Mouse (Mus musculus): ENCODE results near the gene Erich4. TPM values are rescaled to one million over a fixed set of nuclear protein-coding genes. Genes with fewer than 3 reads are reported as not detected.

Erich4 gene
- polyA plus RNA-seq, 1 experiment = not detected

- no peaks in the 10 kb centered on the region for H3K27me3 ChIP-seq (ENCODE audit: control insufficient read depth, insufficient read depth, low read length, poor library complexity, severe bottlenecking)
- no peaks in the 10 kb centered on the region for H3K9me3 ChIP-seq (replicated peaks; ENCODE audit: control insufficient read depth, insufficient read depth, low read length, poor library complexity, severe bottlenecking)
- H3K4me1 ChIP-seq (ENCODE audit: control insufficient read depth, insufficient read depth, low read length) = no peaks in the 10 kb centered on the region
- peaks cover 8% of the 10 kb centered on the region; the same call in 1 of the 2 replicates for H3K36me3 ChIP-seq (ENCODE audit: control insufficient read depth, insufficient read depth, low read length, poor library complexity, severe bottlenecking)
- peak overlapping the region; percentile 80 for H3K9ac ChIP-seq (ENCODE audit: low read depth, poor library complexity, severe bottlenecking)
- no peak overlapping the region for H3K4me3 ChIP-seq (ENCODE audit: low read depth, low read length)
- H3K27ac ChIP-seq (ENCODE audit: insufficient read depth, low read length) = no peak overlapping the region
- no peak for TF ChIP-seq EP300 (IDR thresholded peaks at IDR 0.05; ENCODE audit: insufficient read depth, low read depth, low read length)
- TF ChIP-seq CTCF (IDR thresholded peaks at IDR 0.05; ENCODE audit: low read depth, low read length) = no peak
- no peak for TF ChIP-seq POLR2A (IDR thresholded peaks at IDR 0.05; ENCODE audit: insufficient read depth, low read length)
Observed at GRCm38 (mm10) chr7:25620101-25620500, 4.4 kb upstream of the Erich4 start.

DNA sequence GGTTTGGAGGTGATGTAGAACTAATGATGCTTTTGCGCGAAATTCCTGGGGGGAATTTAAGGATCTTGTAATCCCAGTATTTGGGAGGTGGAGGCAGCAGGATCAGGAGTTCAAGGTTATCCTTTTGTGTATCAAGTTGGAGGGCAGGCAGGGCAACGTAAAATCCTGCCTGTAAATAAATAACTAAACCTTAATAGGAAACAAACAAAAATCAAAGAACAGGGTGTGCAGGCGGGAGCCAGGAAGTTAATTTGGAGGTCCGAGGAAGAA lies 4.0 kb upstream of the Erich4 start:
- H3K9me3 ChIP-seq (replicated peaks; ENCODE audit: control insufficient read depth, insufficient read depth, low read length, poor library complexity, severe bottlenecking) = no peaks in the 10 kb centered on the region
- H3K4me1 ChIP-seq (ENCODE audit: control insufficient read depth, insufficient read depth, low read length) = no peaks in the 10 kb centered on the region
- peak overlapping the region; percentile 80 for H3K9ac ChIP-seq (ENCODE audit: low read depth, poor library complexity, severe bottlenecking)
- peak overlapping the region; percentile 82 for H3K4me3 ChIP-seq (ENCODE audit: low read depth, low read length)
- peaks cover 8% of the 10 kb centered on the region; the same call in 1 of the 2 replicates for H3K36me3 ChIP-seq (ENCODE audit: control insufficient read depth, insufficient read depth, low read length, poor library complexity, severe bottlenecking)
- no peaks in the 10 kb centered on the region for H3K27me3 ChIP-seq (ENCODE audit: control insufficient read depth, insufficient read depth, low read length, poor library complexity, severe bottlenecking)
- H3K27ac ChIP-seq (ENCODE audit: insufficient read depth, low read length) = no peak overlapping the region
- TF ChIP-seq POLR2A (IDR thresholded peaks at IDR 0.05; ENCODE audit: insufficient read depth, low read length) = no peak
- no peak for TF ChIP-seq CTCF (IDR thresholded peaks at IDR 0.05; ENCODE audit: low read depth, low read length)
- TF ChIP-seq EP300 (IDR thresholded peaks at IDR 0.05; ENCODE audit: insufficient read depth, low read depth, low read length) = no peak

DNA sequence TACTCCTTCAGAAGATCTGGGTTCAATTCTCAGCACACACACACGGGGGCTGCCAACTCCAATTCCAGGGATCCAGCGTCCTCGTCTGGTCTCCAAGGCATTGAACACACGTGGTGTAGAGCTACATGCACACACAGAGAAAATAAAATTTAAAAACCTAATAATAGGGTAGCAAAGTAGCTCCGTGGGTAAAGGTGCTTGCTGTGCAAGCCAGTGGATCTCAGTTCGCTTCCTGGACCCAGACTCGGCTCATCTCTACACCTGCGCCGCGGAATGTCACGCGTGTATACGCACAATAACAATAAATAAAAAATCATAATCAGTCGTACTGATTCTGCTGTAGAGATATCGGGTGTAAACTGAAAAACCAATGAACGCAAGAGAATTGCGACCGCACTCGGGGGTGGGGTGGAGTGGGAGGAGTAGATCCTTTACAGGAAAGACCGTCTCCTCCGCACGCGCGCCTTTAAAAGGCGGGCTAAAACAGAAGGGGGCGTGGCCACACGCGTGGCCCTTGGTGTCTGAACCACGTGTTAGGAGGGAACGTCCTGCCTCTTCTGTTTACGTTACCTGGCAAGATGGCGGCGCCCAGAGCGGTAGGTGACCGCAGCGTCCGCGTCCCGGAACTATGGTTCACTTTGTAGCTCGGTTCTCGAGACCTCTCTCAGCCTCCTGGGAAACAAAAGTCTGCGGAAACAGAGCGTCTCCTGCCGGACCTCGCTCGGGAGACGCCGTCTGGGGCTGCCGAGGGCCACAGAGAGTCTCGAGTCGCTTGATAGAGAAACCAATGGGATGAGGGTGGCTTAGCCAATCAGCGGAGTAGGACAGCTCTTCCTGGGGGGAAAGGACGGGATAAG lies 3.4 kb upstream of the Erich4 start, which contains the start of gene Dmac2:
Gene Dmac2, plus strand, starts transcription at position 550 of the 857 bp plus-strand sequence.
- H3K27ac ChIP-seq (ENCODE audit: insufficient read depth, low read length) = peak within 1 kb of the TSS; percentile 32; the same call in 1 of the 2 replicates
- H3K4me3 ChIP-seq (ENCODE audit: low read depth, low read length) = peak within 1 kb of the TSS; percentile 82
- H3K4me1 ChIP-seq (ENCODE audit: control insufficient read depth, insufficient read depth, low read length) = no peaks in the 10 kb centered on the region
- TF ChIP-seq CTCF (IDR thresholded peaks at IDR 0.05; ENCODE audit: low read depth, low read length) = no peak
- 0 out of 2 replicates have a peak, but pooled peaks have one; percentile 45 for TF ChIP-seq EP300 (IDR thresholded peaks at IDR 0.05; ENCODE audit: insufficient read depth, low read depth, low read length)
- no peak for TF ChIP-seq POLR2A (IDR thresholded peaks at IDR 0.05; ENCODE audit: insufficient read depth, low read length)
- H3K36me3 ChIP-seq (ENCODE audit: control insufficient read depth, insufficient read depth, low read length, poor library complexity, severe bottlenecking) = peaks cover 8% of the 10 kb centered on the region; the same call in 1 of the 2 replicates
- no peaks in the 10 kb centered on the region for H3K9me3 ChIP-seq (replicated peaks; ENCODE audit: control insufficient read depth, insufficient read depth, low read length, poor library complexity, severe bottlenecking)
- H3K9ac ChIP-seq (ENCODE audit: low read depth, poor library complexity, severe bottlenecking) = peak within 1 kb of the TSS; percentile 80
- H3K27me3 ChIP-seq (ENCODE audit: control insufficient read depth, insufficient read depth, low read length, poor library complexity, severe bottlenecking) = no peaks in the 10 kb centered on the region

DNA sequence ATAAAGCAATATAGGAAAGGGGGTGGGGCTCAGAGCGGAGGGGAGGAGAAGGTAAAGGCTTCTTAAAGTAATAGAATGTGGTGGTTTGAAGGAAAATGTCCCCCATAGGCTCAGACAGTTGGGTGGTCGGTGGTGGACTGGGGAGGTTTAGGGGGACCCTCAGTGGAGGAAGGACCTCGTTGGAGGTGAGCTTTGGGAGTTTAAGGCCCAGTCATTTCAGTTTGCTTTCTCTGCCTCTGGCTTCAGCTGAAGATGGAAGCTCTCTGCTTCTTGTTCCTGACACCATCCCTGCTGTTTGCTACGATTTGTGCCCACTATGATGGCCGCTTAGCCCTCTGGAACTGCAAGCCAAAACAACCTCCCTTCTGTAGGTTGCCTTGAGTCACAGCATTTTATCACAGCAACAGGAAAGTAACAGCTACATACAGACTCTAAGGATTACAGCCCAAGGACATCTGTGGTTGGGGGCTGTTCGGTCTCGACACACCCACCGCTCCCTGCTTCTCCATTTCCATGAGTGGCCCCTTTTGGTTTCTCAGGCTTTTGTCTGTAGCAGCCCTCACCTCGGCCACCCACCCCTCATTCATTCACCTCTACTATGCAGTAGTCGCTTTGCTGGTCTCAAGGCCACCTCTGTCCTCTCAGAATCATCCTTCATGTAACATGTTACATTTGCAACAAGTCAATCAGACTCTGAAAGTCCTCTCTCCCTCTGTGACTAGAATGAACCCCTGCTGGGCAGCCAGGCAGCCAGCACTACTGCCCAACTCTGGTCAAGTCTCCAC lies 1.9 kb upstream of the Erich4 start:
- H3K9me3 ChIP-seq (replicated peaks; ENCODE audit: control insufficient read depth, insufficient read depth, low read length, poor library complexity, severe bottlenecking) = no peaks in the 10 kb centered on the region
- H3K4me3 ChIP-seq (ENCODE audit: low read depth, low read length) = no peak overlapping the region
- no peak overlapping the region for H3K27ac ChIP-seq (ENCODE audit: insufficient read depth, low read length)
- H3K4me1 ChIP-seq (ENCODE audit: control insufficient read depth, insufficient read depth, low read length) = no peaks in the 10 kb centered on the region
- TF ChIP-seq CTCF (IDR thresholded peaks at IDR 0.05; ENCODE audit: low read depth, low read length) (no peak), EP300 (IDR thresholded peaks at IDR 0.05; ENCODE audit: insufficient read depth, low read depth, low read length) (no peak), POLR2A (IDR thresholded peaks at IDR 0.05; ENCODE audit: insufficient read depth, low read length) (no peak)
- H3K9ac ChIP-seq (ENCODE audit: low read depth, poor library complexity, severe bottlenecking) = no peak overlapping the region
- no peaks in the 10 kb centered on the region for H3K27me3 ChIP-seq (ENCODE audit: control insufficient read depth, insufficient read depth, low read length, poor library complexity, severe bottlenecking)
- peaks cover 8% of the 10 kb centered on the region; the same call in 1 of the 2 replicates for H3K36me3 ChIP-seq (ENCODE audit: control insufficient read depth, insufficient read depth, low read length, poor library complexity, severe bottlenecking)

GRCm38 (mm10) chr7:25614831-25615705 lies 624 bp downstream of the Erich4 start:
- H3K36me3 ChIP-seq (ENCODE audit: control insufficient read depth, insufficient read depth, low read length, poor library complexity, severe bottlenecking) = no peaks in the 10 kb centered on the region
- no peak overlapping the region for H3K9ac ChIP-seq (ENCODE audit: low read depth, poor library complexity, severe bottlenecking)
- no peaks in the 10 kb centered on the region for H3K4me1 ChIP-seq (ENCODE audit: control insufficient read depth, insufficient read depth, low read length)
- H3K27me3 ChIP-seq (ENCODE audit: control insufficient read depth, insufficient read depth, low read length, poor library complexity, severe bottlenecking) = no peaks in the 10 kb centered on the region
- no peaks in the 10 kb centered on the region for H3K9me3 ChIP-seq (replicated peaks; ENCODE audit: control insufficient read depth, insufficient read depth, low read length, poor library complexity, severe bottlenecking)
- H3K4me3 ChIP-seq (ENCODE audit: low read depth, low read length) = no peak overlapping the region
- TF ChIP-seq POLR2A (IDR thresholded peaks at IDR 0.05; ENCODE audit: insufficient read depth, low read length) (no peak), EP300 (IDR thresholded peaks at IDR 0.05; ENCODE audit: insufficient read depth, low read depth, low read length) (no peak), CTCF (IDR thresholded peaks at IDR 0.05; ENCODE audit: low read depth, low read length) (no peak)
- H3K27ac ChIP-seq (ENCODE audit: insufficient read depth, low read length) = no peak overlapping the region
